Comparison of ENCODE assay signal across 23 mouse cellular contexts in the genomic region with DNA sequence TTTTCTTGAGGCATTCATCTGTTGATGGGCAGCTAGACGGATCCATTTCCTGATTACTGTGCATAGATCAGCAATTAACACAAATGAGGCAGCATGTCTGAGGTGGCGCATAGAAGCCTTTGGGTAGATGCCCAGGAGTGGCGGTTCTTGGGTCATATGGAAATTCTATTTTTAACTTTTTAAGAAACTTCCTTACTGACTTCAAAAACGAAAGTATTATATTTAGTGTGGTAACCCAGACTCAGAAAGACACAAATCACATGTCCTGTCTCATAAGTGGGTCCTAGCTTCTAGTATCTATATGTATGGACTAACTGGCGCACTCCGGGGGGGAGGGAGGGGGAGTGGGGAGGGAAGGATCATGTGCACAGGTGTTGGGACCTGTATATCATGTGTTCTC. TPM values are rescaled to one million over a fixed set of nuclear protein-coding genes. Genes with fewer than 3 reads are reported as not detected.
DNase-seq lines count a peak whose midpoint lies in the region; ATAC-seq and TF ChIP-seq lines count a peak whose summit lies in the region.
"Had no signal": no experiment of that assay in that cellular context is flagged by ENCODE, and none has a peak within 500 bp of the region (broad histone marks: within the 10 kb centered on the region; RNA-seq: fewer than 3 reads in every experiment).

No protein-coding gene starts in this region.

- TF ChIP-seq CTCF in MEL (IDR thresholded peaks at IDR 0.05 in 2 of 3, conservative IDR thresholded peaks at IDR 0.05 in 1 of 3; ENCODE audit: control insufficient read depth in 1 of 3, insufficient read depth in 1 of 3, low read depth in 2 of 3, low read length in 3 of 3, poor library complexity in 1 of 3, severe bottlenecking in 1 of 3), result no peak
- TF ChIP-seq CTCF in lung, adult 2 months (IDR thresholded peaks at IDR 0.05; ENCODE audit: insufficient read depth, low read length), result no peak

- WGBS in lung, adult 2 months, result 64% methylated on average over 6 of the region's 6 CpGs

- no peaks in the 10 kb centered on the region for H3K9me3 ChIP-seq in MEL (replicated peaks; ENCODE audit: insufficient read depth, low read length)
- H3K9me3 ChIP-seq in megakaryocyte, embryonic 14.5 days, result no peaks in the 10 kb centered on the region
- H3K9me3 ChIP-seq: embryonic facial prominence, embryonic 13.5 days; forebrain, embryonic 12.5 days; hindbrain, embryonic 13.5 days; intestine, embryonic 15.5 days; midbrain, embryonic 15.5 days; neural tube, embryonic 13.5 days had no signal

- no peak for TF ChIP-seq POLR2A in MEL (IDR thresholded peaks at IDR 0.05; ENCODE audit: control insufficient read depth in 1 of 2, insufficient read depth in 1 of 2, low read depth in 1 of 2, low read length in 2 of 2, poor library complexity in 1 of 2)
- no peak for TF ChIP-seq POLR2A in lung, adult 2 months (IDR thresholded peaks at IDR 0.05; ENCODE audit: borderline replicate concordance, extremely low read depth, low read depth, low read length)

- peak; percentile 44 for ATAC-seq in granulocyte monocyte progenitor cell, adult 5-6 weeks (replicated peaks; ENCODE audit: poor library complexity, severe bottlenecking)
- ATAC-seq: intestine, embryonic 15.5 days; midbrain, embryonic 15.5 days had no signal

- H3K9ac ChIP-seq in MEL (ENCODE audit: control insufficient read depth, low read depth, low read length, poor library complexity, severe bottlenecking), result no peak overlapping the region
- H3K9ac ChIP-seq: embryonic facial prominence, embryonic 13.5 days; forebrain, embryonic 12.5 days; hindbrain, embryonic 13.5 days; intestine, embryonic 15.5 days; midbrain, embryonic 15.5 days; neural tube, embryonic 13.5 days had no signal

- DNase-seq in 416B (ENCODE audit: low read depth) (peak; percentile 29), MEL (ENCODE audit: low read depth, low spot score) (no peak)
- no peak for DNase-seq in right cerebral cortex, adult 2 months (ENCODE audit: low spot score in 2 of 2)
- DNase-seq in kidney, adult 18-20 months, result no peak
- DNase-seq in lung, adult 2 months, result no peak
- DNase-seq in left cerebral cortex, adult 18-20 months (ENCODE audit: low spot score in 2 of 2), result no peak
- DNase-seq: adrenal gland, adult 2 months; cerebellum, adult 2 months; cerebellum, postnatal 25 days; embryo, embryonic 11 days; gastrocnemius, postnatal 36 days; kidney, postnatal 4 days; lung, adult 18-20 months; lung, postnatal 14 days had no signal

- no peaks in the 10 kb centered on the region for H3K79me2 ChIP-seq in MEL (ENCODE audit: control insufficient read depth, insufficient read depth, low read length, poor library complexity)

- H3K4me1 ChIP-seq in MEL (ENCODE audit: control insufficient read depth in 1 of 2, insufficient read depth in 2 of 2, low read length in 2 of 2), result peaks cover 27 to 39% of the 10 kb centered on the region in 2 experiments
- H3K4me1 ChIP-seq in megakaryocyte, embryonic 14.5 days, result peaks cover 91% of the 10 kb centered on the region
- no peaks in the 10 kb centered on the region for H3K4me1 ChIP-seq in lung, adult 2 months (ENCODE audit: control insufficient read depth, insufficient read depth, low read length)
- H3K4me1 ChIP-seq: embryonic facial prominence, embryonic 13.5 days; forebrain, embryonic 12.5 days; hindbrain, embryonic 13.5 days; midbrain, embryonic 15.5 days had no signal

- H3K36me3 ChIP-seq in MEL (ENCODE audit: control insufficient read depth in 1 of 2, insufficient read depth in 2 of 2, low read length in 2 of 2), result peaks cover 0 to 30% of the 10 kb centered on the region in 2 experiments; a peak in 2 of 4 replicates
- H3K36me3 ChIP-seq in megakaryocyte, embryonic 14.5 days (replicated peaks; ENCODE audit: low read length), result peaks cover 4% of the 10 kb centered on the region
- H3K36me3 ChIP-seq: embryonic facial prominence, embryonic 13.5 days; forebrain, embryonic 12.5 days; hindbrain, embryonic 13.5 days; intestine, embryonic 15.5 days; midbrain, embryonic 15.5 days; neural tube, embryonic 13.5 days had no signal

- TF ChIP-seq RAD21 in MEL (IDR thresholded peaks at IDR 0.05; ENCODE audit: low read depth, low read length), result no peak

- TF ChIP-seq EP300 in MEL (IDR thresholded peaks at IDR 0.05; ENCODE audit: low read depth in 1 of 2, low read length in 2 of 2), result no peak

- no peaks in the 10 kb centered on the region for H3K27me3 ChIP-seq in MEL (ENCODE audit: control insufficient read depth in 1 of 2, insufficient read depth in 2 of 2, low read length in 2 of 2)
- peaks cover 32% of the 10 kb centered on the region for H3K27me3 ChIP-seq in megakaryocyte, embryonic 14.5 days (replicated peaks)
- H3K27me3 ChIP-seq: embryonic facial prominence, embryonic 13.5 days; forebrain, embryonic 12.5 days; hindbrain, embryonic 13.5 days; intestine, embryonic 15.5 days; midbrain, embryonic 15.5 days; neural tube, embryonic 13.5 days had no signal

- no peak overlapping the region for H3K4me3 ChIP-seq in MEL (ENCODE audit: control insufficient read depth in 1 of 2, insufficient read depth in 1 of 2, low read depth in 2 of 2, low read length in 2 of 2)
- peak overlapping the region; percentile 6 for H3K4me3 ChIP-seq in megakaryocyte, embryonic 14.5 days (replicated peaks)
- no peak overlapping the region for H3K4me3 ChIP-seq in lung, adult 2 months (replicated peaks; ENCODE audit: extremely low read depth, low read depth, low read length)
- H3K4me3 ChIP-seq: embryonic facial prominence, embryonic 13.5 days; erythroblast, embryonic 14.5 days; forebrain, embryonic 12.5 days; hindbrain, embryonic 13.5 days; intestine, embryonic 15.5 days; midbrain, embryonic 15.5 days; neural tube, embryonic 13.5 days had no signal

- H3K27ac ChIP-seq in MEL (ENCODE audit: control insufficient read depth, low read depth, low read length), result no peak overlapping the region
- H3K27ac ChIP-seq: embryonic facial prominence, embryonic 13.5 days; forebrain, embryonic 12.5 days; hindbrain, embryonic 13.5 days; intestine, embryonic 15.5 days; midbrain, embryonic 15.5 days; neural tube, embryonic 13.5 days had no signal

TF ChIP-seq in MEL, 35 proteins besides CTCF, POLR2A, EP300 and RAD21:
- TF ChIP-seq POLR2AphosphoS5 (IDR thresholded peaks at IDR 0.05; ENCODE audit: borderline replicate concordance, low read depth, low read length), result no peak
- peak; percentile 52; the same call in 1 of the 2 replicates for TF ChIP-seq ETS1 (IDR thresholded peaks at IDR 0.05; ENCODE audit: low read depth, low read length)

RNA-seq across cellular contexts. Expression of gene Tent5c, which starts 46.6 kb away (rescaled TPM):
- total RNA-seq in MEL (2012; rRNA removed), result 2.0 and 3.5 TPM in 2 replicates
- 1 to 10 TPM in 1 of 2 experiments, not detected in 1; 3.6 TPM for polyA plus RNA-seq in MEL (2012; ENCODE audit: insufficient read depth in 1 of 2, insufficient read length in 2 of 2, low read depth in 1 of 2, low replicate concordance in 2 of 2, missing spikeins in 1 of 2)
- total RNA-seq in granulocyte monocyte progenitor cell, adult 5-6 weeks (2014; fragmentation: Nextera tagmentation), result 0.34 TPM in 1 of 2 replicates, not detected in the other
- total RNA-seq in granulocyte monocyte progenitor cell, adult 5-6 weeks (2017), result 0.36 and 0.47 TPM in 2 replicates
- 4.6 and 7.1 TPM in 2 replicates for polyA plus RNA-seq in megakaryocyte, embryonic 14.5 days (2012; ENCODE audit: insufficient read depth, low replicate concordance)
- 11.4 and 12.1 TPM in 2 replicates for polyA plus RNA-seq in lung, adult 2 months (2012; rRNA removed)
- total RNA-seq in left cerebral cortex, adult 18-20 months (2021), result 1 to 10 TPM; 2.3 to 3.2 TPM
